Mouse (Mus musculus) CD8-positive naive resting alpha-beta T cell, adult 57 days (primary cell): ENCODE measurements around the gene Gfy. TPM values are rescaled to one million over a fixed set of nuclear protein-coding genes. Genes with fewer than 3 reads are reported as not detected.

Experiments used
- total RNA-seq: library from RNA; stranded (reverse); gene quantifications from one replicate; pipeline ENCODE4 v1.2.4, GENCODE M21; 2023

Gene Gfy
- total RNA-seq, result not detected

GRCm38 (mm10) chr7:45179469-45179868, at the start of gene Gfy:
TSS of gene Gfy (minus strand) at chr7:45179569.

GRCm38 (mm10) chr7:45215673-45216441, 36.5 kb upstream of the Gfy start, which contains the start of gene Tead2:
TSS of gene Tead2 (plus strand) at chr7:45215753.

GRCm38 (mm10) chr7:45211851-45212251, 32.5 kb upstream of the Gfy start, which contains the start of gene Dkkl1:
TSS of gene Dkkl1 (minus strand) at chr7:45212147.

GRCm38 (mm10) chr7:45204380-45205143, 25.2 kb upstream of the Gfy start, which contains the start of gene Ccdc155:
TSS of gene Ccdc155 (minus strand) at chr7:45204892.

GRCm38 (mm10) chr7:45180896-45181477, 1.6 kb upstream of the Gfy start, which contains the start of gene Pth2:
TSS of gene Pth2 (plus strand) at chr7:45180995.

GRCm38 (mm10) chr7:45163735-45164490, 15.5 kb downstream of the Gfy start, which contains the start of gene Slc17a7:
TSS of gene Slc17a7 (plus strand) at chr7:45163949.

GRCm38 (mm10) chr7:45154096-45154992, 25.0 kb downstream of the Gfy start, which contains the start of the genes Pih1d1 and Aldh16a1:
TSS of gene Pih1d1 (plus strand) at chr7:45154303.
TSS of gene Aldh16a1 (minus strand) at chr7:45154584.

GRCm38 (mm10) chr7:45135993-45136567, 43.3 kb downstream of the Gfy start, which contains the start of the genes Gm45713 and Flt3l:
TSS of gene Gm45713 (minus strand) at chr7:45136231.
TSS of gene Flt3l (minus strand) at chr7:45136432.

GRCm38 (mm10) chr7:45128624-45129246, 50.6 kb downstream of the Gfy start, which contains the start of gene Rpl13a:
TSS of gene Rpl13a (minus strand) at chr7:45128761.

Other genes with a start within 250 kb of the Gfy start
- not detected for gene Tsks, start 236.4 kb downstream of the Gfy start, total RNA-seq
- not detected for gene Cpt1c, start 204.7 kb downstream of the Gfy start, total RNA-seq
- gene Prmt1, start 193.0 kb downstream of the Gfy start, total RNA-seq, result 147 TPM
- gene Irf3, start 181.9 kb downstream of the Gfy start, total RNA-seq, result 127 TPM
- 20.4 TPM for gene Bcl2l12, start 180.9 kb downstream of the Gfy start, total RNA-seq
- 77.3 TPM for gene Scaf1, start 163.2 kb downstream of the Gfy start, total RNA-seq
- gene Rras, start 161.6 kb downstream of the Gfy start, total RNA-seq, result 11.4 TPM
- 65.4 TPM for gene Prr12, start 126.7 kb downstream of the Gfy start, total RNA-seq
- 59.3 TPM for gene Nosip, start 117.1 kb downstream of the Gfy start, total RNA-seq
- 1.7 TPM for gene Prrg2, start 116.9 kb downstream of the Gfy start, total RNA-seq
- gene Rcn3, start 87.3 kb downstream of the Gfy start, total RNA-seq, result 28.4 TPM
- gene Fcgrt, start 75.7 kb downstream of the Gfy start, total RNA-seq, result 49.4 TPM
- gene Rps11, start 55.1 kb downstream of the Gfy start, total RNA-seq, result 3,136 TPM
- 5,943 TPM for gene Rpl13a, start 50.8 kb downstream of the Gfy start, total RNA-seq
- gene Gm45713, start 43.3 kb downstream of the Gfy start, total RNA-seq, result 1.6 TPM
- 167 TPM for gene Flt3l, start 43.1 kb downstream of the Gfy start, total RNA-seq
- gene Pih1d1, start 25.3 kb downstream of the Gfy start, total RNA-seq, result 32.4 TPM
- 60.3 TPM for gene Aldh16a1, start 25.0 kb downstream of the Gfy start, total RNA-seq
- gene Slc17a7, start 15.6 kb downstream of the Gfy start, total RNA-seq, result not detected
- not detected for gene Pth2, start 1.4 kb upstream of the Gfy start, total RNA-seq
- 0.83 TPM for gene Ccdc155, start 25.3 kb upstream of the Gfy start, total RNA-seq
- gene Dkkl1, start 32.6 kb upstream of the Gfy start, total RNA-seq, result not detected
- gene Tead2, start 36.2 kb upstream of the Gfy start, total RNA-seq, result not detected
- 321 TPM for gene Cd37, start 59.5 kb upstream of the Gfy start, total RNA-seq
- gene Slc6a16, start 61.5 kb upstream of the Gfy start, total RNA-seq, result not detected
- not detected for gene Slc6a21, start 97.9 kb upstream of the Gfy start, total RNA-seq
- 7.7 TPM for gene Trpm4, start 154.2 kb upstream of the Gfy start, total RNA-seq
- not detected for gene Hrc, start 155.7 kb upstream of the Gfy start, total RNA-seq
- gene Ppfia3, start 187.4 kb upstream of the Gfy start, total RNA-seq, result 0.21 TPM
- 1.3 TPM for gene Lin7b, start 191.0 kb upstream of the Gfy start, total RNA-seq
- gene Snrnp70, start 216.2 kb upstream of the Gfy start, total RNA-seq, result 624 TPM
- not detected for gene Kcna7, start 226.1 kb upstream of the Gfy start, total RNA-seq
- not detected for gene Ntf5, start 234.1 kb upstream of the Gfy start, total RNA-seq
- not detected for gene Lhb, start 241.3 kb upstream of the Gfy start, total RNA-seq